Mouse (Mus musculus): ENCODE data around the gene Olfr617. TPM values are rescaled to one million over a fixed set of nuclear protein-coding genes. Genes with fewer than 3 reads are reported as not detected.
"Not testable (repeated sequence)": the region's sequence is repeated elsewhere in the genome, so short reads cannot be mapped to it uniquely, and the experiment has no call there.

Gene Olfr617
- not detected in 2 replicates for total RNA-seq (2014; rRNA removed)
- polyA plus RNA-seq (2015; fragmentation: Nextera tagmentation; extraction: Ambion mirVana): not detected in 2 replicates

GRCm38 (mm10) chr7:103572761-103573160, at the start of gene Olfr617:
TSS of gene Olfr617 (plus strand) at chr7:103573061.
- Histone ChIP-seq H3K27ac (no peak within 1 kb of the TSS), H3K9me3 (ENCODE audit: low read length) (no peaks in the 10 kb centered on the region), H3K27me3 (ENCODE audit: insufficient read depth, low read length) (no peaks in the 10 kb centered on the region), H3K36me3 (ENCODE audit: insufficient read depth, low read length) (no peaks in the 10 kb centered on the region), H3K4me3 (ENCODE audit: low read length) (no peak within 1 kb of the TSS), H3K4me1 (ENCODE audit: insufficient read depth, low read length) (no peaks in the 10 kb centered on the region), H3K4me2 (ENCODE audit: low read depth, low read length) (no peak within 1 kb of the TSS), H3K9ac (replicated peaks; ENCODE audit: low read length) (no peak within 1 kb of the TSS)
- TF ChIP-seq CTCF (IDR thresholded peaks at IDR 0.05; ENCODE audit: low read depth): no peak
- ATAC-seq: no peak
- WGBS: 74% methylated on average over 1 of the region's 1 CpGs
- no peak for DNase-seq (ENCODE audit: low spot score)

- H3K4me3 ChIP-seq (ENCODE audit: low read length); H3K36me3 ChIP-seq (ENCODE audit: insufficient read depth, low read length); DNase-seq (ENCODE audit: low spot score); H3K27ac ChIP-seq; H3K4me1 ChIP-seq (ENCODE audit: insufficient read depth, low read length); H3K9ac ChIP-seq (replicated peaks; ENCODE audit: low read length); H3K27me3 ChIP-seq (ENCODE audit: insufficient read depth, low read length); H3K4me2 ChIP-seq (ENCODE audit: low read depth, low read length); H3K9me3 ChIP-seq (ENCODE audit: low read length); ATAC-seq: not testable (repeated sequence)
- WGBS: 78% methylated on average over 2 of the region's 2 CpGs
Measured at GRCm38 (mm10) chr7:103542617-103543016, 30.2 kb upstream of the Olfr617 start, which contains the start of gene Olfr612. TSS of gene Olfr612 (minus strand) at chr7:103542717.

- Histone ChIP-seq H3K4me1 (ENCODE audit: insufficient read depth, low read length) (no peaks in the 10 kb centered on the region), H3K9ac (replicated peaks; ENCODE audit: low read length) (no peak within 1 kb of the TSS), H3K27ac (no peak within 1 kb of the TSS), H3K27me3 (ENCODE audit: insufficient read depth, low read length) (no peaks in the 10 kb centered on the region), H3K36me3 (ENCODE audit: insufficient read depth, low read length) (no peaks in the 10 kb centered on the region), H3K9me3 (ENCODE audit: low read length) (no peaks in the 10 kb centered on the region), H3K4me3 (ENCODE audit: low read length) (no peak within 1 kb of the TSS), H3K4me2 (ENCODE audit: low read depth, low read length) (no peak within 1 kb of the TSS)
- 88% methylated on average over 2 of the region's 2 CpGs for WGBS
- DNase-seq (ENCODE audit: low spot score): no peak
- ATAC-seq: no peak
- no peak for TF ChIP-seq CTCF (IDR thresholded peaks at IDR 0.05; ENCODE audit: low read depth)
Measured at GRCm38 (mm10) chr7:103547774-103548173, 25.1 kb upstream of the Olfr617 start, which contains the start of gene Olfr613. TSS of gene Olfr613 (plus strand) at chr7:103548074.

GRCm38 (mm10) chr7:103555779-103556178, 17.1 kb upstream of the Olfr617 start, which contains the start of gene Olfr615:
TSS of gene Olfr615 (plus strand) at chr7:103556079.
- no peak for ATAC-seq

GRCm38 (mm10) chr7:103569043-103569442, 3.8 kb upstream of the Olfr617 start, which contains the start of gene Olfr616:
TSS of gene Olfr616 (minus strand) at chr7:103569143.
- H3K4me2 ChIP-seq (ENCODE audit: low read depth, low read length): no peak within 1 kb of the TSS
- no peaks in the 10 kb centered on the region for H3K4me1 ChIP-seq (ENCODE audit: insufficient read depth, low read length)
- H3K4me3 ChIP-seq (ENCODE audit: low read length): no peak within 1 kb of the TSS
- H3K36me3 ChIP-seq (ENCODE audit: insufficient read depth, low read length): no peaks in the 10 kb centered on the region
- H3K9ac ChIP-seq (replicated peaks; ENCODE audit: low read length): no peak within 1 kb of the TSS
- DNase-seq (ENCODE audit: low spot score) (no peak), ATAC-seq (no peak)
- H3K27me3 ChIP-seq (ENCODE audit: insufficient read depth, low read length): no peaks in the 10 kb centered on the region
- no peak within 1 kb of the TSS for H3K27ac ChIP-seq
- H3K9me3 ChIP-seq (ENCODE audit: low read length): no peaks in the 10 kb centered on the region
- 88% methylated on average over 3 of the region's 3 CpGs for WGBS
- no peak for TF ChIP-seq CTCF (IDR thresholded peaks at IDR 0.05; ENCODE audit: low read depth)

More at GRCm38 (mm10) chr7:103555779-103556178, 17.1 kb upstream of the Olfr617 start, which contains the start of gene Olfr615:
- Histone ChIP-seq H3K4me1 (ENCODE audit: insufficient read depth, low read length) (no peaks in the 10 kb centered on the region), H3K27ac (no peak within 1 kb of the TSS), H3K4me3 (ENCODE audit: low read length) (no peak within 1 kb of the TSS), H3K9me3 (ENCODE audit: low read length) (no peaks in the 10 kb centered on the region), H3K36me3 (ENCODE audit: insufficient read depth, low read length) (no peaks in the 10 kb centered on the region), H3K27me3 (ENCODE audit: insufficient read depth, low read length) (no peaks in the 10 kb centered on the region), H3K4me2 (ENCODE audit: low read depth, low read length) (no peak within 1 kb of the TSS), H3K9ac (replicated peaks; ENCODE audit: low read length) (no peak within 1 kb of the TSS)
- DNase-seq (ENCODE audit: low spot score): no peak
- 86% methylated on average over 2 of the region's 2 CpGs for WGBS
- TF ChIP-seq CTCF (IDR thresholded peaks at IDR 0.05; ENCODE audit: low read depth): no peak

- H3K27ac ChIP-seq: no peak within 1 kb of the TSS
- no peaks in the 10 kb centered on the region for H3K27me3 ChIP-seq (ENCODE audit: insufficient read depth, low read length)
- no peak within 1 kb of the TSS for H3K4me2 ChIP-seq (ENCODE audit: low read depth, low read length)
- DNase-seq (ENCODE audit: low spot score) (no peak), ATAC-seq (no peak)
- no peak within 1 kb of the TSS for H3K4me3 ChIP-seq (ENCODE audit: low read length)
- H3K9me3 ChIP-seq (ENCODE audit: low read length): no peaks in the 10 kb centered on the region
- TF ChIP-seq CTCF (IDR thresholded peaks at IDR 0.05; ENCODE audit: low read depth): no peak
- WGBS: 68% methylated on average over 2 of the region's 2 CpGs
- H3K4me1 ChIP-seq (ENCODE audit: insufficient read depth, low read length): no peaks in the 10 kb centered on the region
- no peaks in the 10 kb centered on the region for H3K36me3 ChIP-seq (ENCODE audit: insufficient read depth, low read length)
- no peak within 1 kb of the TSS for H3K9ac ChIP-seq (replicated peaks; ENCODE audit: low read length)
Measured at GRCm38 (mm10) chr7:103589803-103590202, 16.9 kb downstream of the Olfr617 start, which contains the start of gene Olfr618. TSS of gene Olfr618 (plus strand) at chr7:103590103.

GRCm38 (mm10) chr7:103600275-103600674, 27.4 kb downstream of the Olfr617 start, which contains the start of gene Olfr619:
TSS of gene Olfr619 (plus strand) at chr7:103600575.
- TF ChIP-seq CTCF (IDR thresholded peaks at IDR 0.05; ENCODE audit: low read depth): no peak

More at GRCm38 (mm10) chr7:103600275-103600674, 27.4 kb downstream of the Olfr617 start, which contains the start of gene Olfr619:
- no peak for DNase-seq (ENCODE audit: low spot score)
- Histone ChIP-seq H3K9ac (replicated peaks; ENCODE audit: low read length) (no peak within 1 kb of the TSS), H3K27me3 (ENCODE audit: insufficient read depth, low read length) (no peaks in the 10 kb centered on the region), H3K4me1 (ENCODE audit: insufficient read depth, low read length) (no peaks in the 10 kb centered on the region), H3K9me3 (ENCODE audit: low read length) (no peaks in the 10 kb centered on the region), H3K4me2 (ENCODE audit: low read depth, low read length) (no peak within 1 kb of the TSS), H3K36me3 (ENCODE audit: insufficient read depth, low read length) (no peaks in the 10 kb centered on the region), H3K27ac (no peak within 1 kb of the TSS), H3K4me3 (ENCODE audit: low read length) (no peak within 1 kb of the TSS)
- ATAC-seq: no peak
